Mouse (Mus musculus) spleen, adult 2 months (tissue): ENCODE data around the gene Msh3. TPM values are rescaled to one million over a fixed set of nuclear protein-coding genes. Genes with fewer than 3 reads are reported as not detected.

Experiments
- DNase-seq, 2 experiments: peaks; one replicate each; pipeline versions ENCODE4 v3.0.0 to v3.0.0-alpha.2; 2012 to 2021; ENCODE audit warnings: low spot score in 2 of 2, low read depth in 1 of 2
- H3K27ac ChIP-seq: fragments of 200-500 bp; 2 replicates; pipeline ENCODE4 v1.5.1; 2012; ENCODE audit warnings: low read length, inconsistent platforms; ENCODE audit not compliant: insufficient read depth
- H3K27me3 ChIP-seq: fragments of 200-500 bp; 2 replicates; pipeline ENCODE4 v1.6.1; 2012; ENCODE audit warnings: mild to moderate bottlenecking, moderate library complexity, low read length, inconsistent platforms; ENCODE audit not compliant: control insufficient read depth, insufficient read depth
- H3K36me3 ChIP-seq: fragments of 200-500 bp; 2 replicates; pipeline ENCODE4 v1.6.1; 2012; ENCODE audit warnings: mild to moderate bottlenecking, low read length, inconsistent platforms; ENCODE audit not compliant: control insufficient read depth, insufficient read depth
- H3K4me1 ChIP-seq: fragments of 200-500 bp; 2 replicates; pipeline ENCODE4 v1.6.1; 2011; ENCODE audit warnings: inconsistent platforms; ENCODE audit not compliant: control insufficient read depth, insufficient read depth, insufficient read length
- H3K4me3 ChIP-seq: fragments of 200-500 bp; 2 replicates; pipeline ENCODE4 v1.5.1; 2011; ENCODE audit warnings: mild to moderate bottlenecking, inconsistent platforms; ENCODE audit not compliant: insufficient read depth, insufficient read length; ENCODE audit errors: extremely low read depth
- CTCF ChIP-seq: fragments of 200-500 bp; IDR thresholded peaks from 2 replicates; pipeline ENCODE4 v1.5.1; 2011; ENCODE audit warnings: mild to moderate bottlenecking, inconsistent platforms; ENCODE audit not compliant: insufficient read depth, insufficient read length, insufficient replicate concordance; ENCODE audit errors: extremely low read depth
- POLR2A ChIP-seq: fragments of 200-500 bp; IDR thresholded peaks from 2 replicates; pipeline ENCODE4 v1.6.1; 2011; ENCODE audit warnings: low read depth, low read length, inconsistent platforms
- WGBS: fragments of 180-500 bp; shearing (Covaris S2); methylation state at CpG from one replicate; pipeline ENCODE4 v1.1.7; 2018; 5-methylcytosine and 5-hydroxymethylcytosine counted together
- polyA plus RNA-seq: library from polyadenylated mRNA; depleted of rRNA; stranded (reverse); fragments of >200 nt; gene quantifications from 2 replicates; pipeline ENCODE4 v1.2.3, GENCODE M21; 2012

The Msh3 gene
- polyA plus RNA-seq, 1 experiment: 2.9 TPM

DNA sequence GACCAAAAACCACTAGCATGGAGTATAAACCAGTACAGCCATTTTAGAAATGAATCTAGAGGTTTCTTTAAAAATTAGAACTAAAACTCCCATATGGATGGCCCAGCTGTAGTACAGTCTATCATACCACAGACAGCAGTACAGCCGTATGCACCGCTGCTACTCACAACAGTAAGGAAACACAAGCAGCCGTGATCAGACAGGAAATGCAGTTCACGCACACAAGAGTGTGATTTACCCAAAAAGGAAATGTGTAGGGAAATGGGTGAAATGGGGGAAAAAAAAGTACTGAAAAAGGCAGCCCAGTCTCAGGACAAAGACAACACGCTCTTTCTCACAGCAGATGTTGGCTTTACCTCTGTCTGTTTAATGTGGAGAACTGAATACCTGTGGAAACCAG is 60.9 kb downstream of the Msh3 start:
- H3K4me1 ChIP-seq: peaks cover 3% of the 10 kb centered on the region; the same call in 1 of the 2 replicates
- WGBS: 27% methylated on average over 5 of the region's 5 CpGs

DNA sequence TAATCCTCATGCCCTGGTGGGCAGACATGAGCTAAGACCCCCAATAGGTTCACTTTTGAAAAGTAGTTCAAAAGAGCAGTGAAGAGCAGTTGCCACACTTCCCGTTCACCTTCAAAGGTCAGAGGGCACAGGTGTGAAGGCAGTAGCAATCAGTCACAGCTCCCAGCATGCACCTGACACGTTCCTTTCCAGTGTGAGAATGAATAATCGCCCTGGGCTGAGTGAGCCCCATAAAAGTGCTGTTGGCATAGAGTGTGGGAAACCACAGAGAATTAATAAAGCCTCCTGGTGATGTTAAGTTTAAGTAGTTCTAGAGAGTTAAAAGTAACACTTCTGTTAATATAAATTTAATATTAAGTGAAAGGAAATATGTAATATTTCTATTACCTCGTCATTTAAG is 63.2 kb downstream of the Msh3 start:
- 79% methylated on average over 4 of the region's 4 CpGs for WGBS
- Histone ChIP-seq H3K36me3 (peaks cover 2% of the 10 kb centered on the region; the same call in 1 of the 2 replicates), H3K4me1 (peaks cover 3% of the 10 kb centered on the region; the same call in 1 of the 2 replicates), H3K4me3 (no peak overlapping the region), H3K27ac (no peak overlapping the region), H3K27me3 (no peaks in the 10 kb centered on the region)
- no peak for DNase-seq
- no peak for TF ChIP-seq CTCF
- TF ChIP-seq POLR2A: no peak

More for the DNA sequence above, 60.9 kb downstream of the Msh3 start:
- no peak overlapping the region for H3K4me3 ChIP-seq
- peaks cover 4% of the 10 kb centered on the region for H3K36me3 ChIP-seq
- no peak overlapping the region for H3K27ac ChIP-seq
- no peaks in the 10 kb centered on the region for H3K27me3 ChIP-seq
- peak in 1 of 2 experiments; percentile 14 for DNase-seq
- no peak for TF ChIP-seq POLR2A
- no peak for TF ChIP-seq CTCF

GRCm38 (mm10) chr13:92277027-92277426 is 77.8 kb downstream of the Msh3 start:
- peaks cover 3% of the 10 kb centered on the region; the same call in 1 of the 2 replicates for H3K36me3 ChIP-seq
- H3K27me3 ChIP-seq: no peaks in the 10 kb centered on the region
- no peak overlapping the region for H3K4me3 ChIP-seq
- H3K27ac ChIP-seq: no peak overlapping the region
- no peak for DNase-seq
- H3K4me1 ChIP-seq: no peaks in the 10 kb centered on the region
- TF ChIP-seq CTCF (no peak), POLR2A (no peak)
- 58% methylated on average over 2 of the region's 2 CpGs for WGBS

GRCm38 (mm10) chr13:92275292-92275691 is 79.5 kb downstream of the Msh3 start:
- DNase-seq: no peak
- Histone ChIP-seq H3K36me3 (peaks cover 3% of the 10 kb centered on the region; the same call in 1 of the 2 replicates), H3K27me3 (no peaks in the 10 kb centered on the region), H3K27ac (no peak overlapping the region), H3K4me1 (no peaks in the 10 kb centered on the region), H3K4me3 (no peak overlapping the region)
- TF ChIP-seq CTCF: no peak
- no peak for TF ChIP-seq POLR2A
- WGBS: 89% methylated on average over 9 of the region's 9 CpGs

- WGBS: 25% methylated on average over 14 of the region's 14 CpGs
- no peaks in the 10 kb centered on the region for H3K4me1 ChIP-seq
- H3K36me3 ChIP-seq: peaks cover 3% of the 10 kb centered on the region; the same call in 1 of the 2 replicates
- peak; percentile 23 to 26 for DNase-seq
- H3K27me3 ChIP-seq: no peaks in the 10 kb centered on the region
- no peak overlapping the region for H3K4me3 ChIP-seq
- no peak overlapping the region for H3K27ac ChIP-seq
- no peak for TF ChIP-seq CTCF
- no peak for TF ChIP-seq POLR2A
These were observed 80.3 kb downstream of the Msh3 start for GRCm38 (mm10) chr13:92274274-92275198.

GRCm38 (mm10) chr13:92267076-92267475 is 87.7 kb downstream of the Msh3 start:
- TF ChIP-seq POLR2A: no peak
- peak; percentile 6; the same call in 1 of the 2 replicates for TF ChIP-seq CTCF

More at GRCm38 (mm10) chr13:92267076-92267475, 87.7 kb downstream of the Msh3 start:
- Histone ChIP-seq H3K4me1 (no peaks in the 10 kb centered on the region), H3K27ac (no peak overlapping the region), H3K36me3 (peaks cover 3% of the 10 kb centered on the region; the same call in 1 of the 2 replicates), H3K27me3 (no peaks in the 10 kb centered on the region), H3K4me3 (no peak overlapping the region)
- DNase-seq: no peak
- 56% methylated on average over 3 of the region's 3 CpGs for WGBS
